Mouse (Mus musculus) G1E (cell line): ENCODE data around the gene Spty2d1. TPM values are rescaled to one million over a fixed set of nuclear protein-coding genes. Genes with fewer than 3 reads are reported as not detected.
"Not testable (repeated sequence)": the region's sequence is repeated elsewhere in the genome, so short reads cannot be mapped to it uniquely, and the experiment has no call there.

Source experiments
- ATAC-seq: 2 replicates; pipeline ENCODE4 v1.8.0; 2016; ENCODE audit warnings: mild to moderate bottlenecking; ENCODE audit not compliant: insufficient number of reproducible peaks, poor library complexity, low FRiP score, severe bottlenecking; ENCODE audit errors: extremely low read depth
- DNase-seq: peaks from one replicate; pipeline ENCODE4 v3.0.0; 2012; ENCODE audit warnings: low spot score
- H3K27me3 ChIP-seq: 2 replicates; pipeline ENCODE4 v1.6.1; 2012; ENCODE audit warnings: mild to moderate bottlenecking, low read length, inconsistent platforms; ENCODE audit not compliant: insufficient read depth
- H3K36me3 ChIP-seq: replicated peaks from 2 replicates; pipeline ENCODE3; 2012; ENCODE audit warnings: mild to moderate bottlenecking, inconsistent platforms
- H3K4me1 ChIP-seq: 2 replicates; pipeline ENCODE4 v1.6.1; 2012; ENCODE audit warnings: low read depth, low read length, inconsistent platforms, mixed read lengths; ENCODE audit not compliant: insufficient read depth
- H3K4me3 ChIP-seq: 2 replicates; pipeline ENCODE4 v1.5.1; 2012; ENCODE audit warnings: low read depth, mild to moderate bottlenecking, inconsistent platforms, low read length, moderate library complexity, mixed read lengths
- H3K9me3 ChIP-seq: replicated peaks from 2 replicates; pipeline ENCODE4 v1.6.1; 2012; ENCODE audit warnings: inconsistent platforms
- CTCF ChIP-seq: IDR thresholded peaks from 2 replicates; pipeline ENCODE4 v1.5.1; 2012; ENCODE audit warnings: low read depth, low read length, inconsistent platforms, mixed read lengths
- GATA1 ChIP-seq: IDR thresholded peaks from 2 replicates; pipeline ENCODE4 v1.6.1; 2012; ENCODE audit warnings: borderline replicate concordance, low read length, inconsistent platforms, mixed read lengths
- GATA2 ChIP-seq: IDR thresholded peaks from 2 replicates; pipeline ENCODE4 v1.6.1; 2012; ENCODE audit warnings: low read depth, low read length, inconsistent platforms, borderline replicate concordance
- POLR2AphosphoS5 ChIP-seq: IDR thresholded peaks from 2 replicates; pipeline ENCODE4 v1.6.1; 2012; ENCODE audit warnings: low read depth, low read length, inconsistent platforms; ENCODE audit not compliant: insufficient replicate concordance
- TAL1 ChIP-seq: conservative IDR thresholded peaks from 2 replicates; pipeline ENCODE4 v1.6.1; 2012; ENCODE audit warnings: low read depth, low read length, inconsistent platforms, mixed read lengths
- polyA plus RNA-seq: library from polyadenylated mRNA; stranded (reverse); fragments of >175 nt; gene quantifications from 2 replicates; pipeline ENCODE4 v1.2.3, GENCODE M21; 2012
- total RNA-seq, 2 experiments: library from RNA; stranded (forward) in 1 of 2; stranded (reverse) in 1 of 2; fragments of 200-1000 nt in 1 of 2; fragments of >200 nt in 1 of 2; fragmentation: Nextera tagmentation in 1 of 2; gene quantifications; 2 replicates each; pipeline ENCODE4 v1.2.3; 2014 to 2017

Spty2d1 gene
- total and polyA plus RNA-seq, 3 experiments = 6.7 to 36.4 (median 24.4) TPM

DNA sequence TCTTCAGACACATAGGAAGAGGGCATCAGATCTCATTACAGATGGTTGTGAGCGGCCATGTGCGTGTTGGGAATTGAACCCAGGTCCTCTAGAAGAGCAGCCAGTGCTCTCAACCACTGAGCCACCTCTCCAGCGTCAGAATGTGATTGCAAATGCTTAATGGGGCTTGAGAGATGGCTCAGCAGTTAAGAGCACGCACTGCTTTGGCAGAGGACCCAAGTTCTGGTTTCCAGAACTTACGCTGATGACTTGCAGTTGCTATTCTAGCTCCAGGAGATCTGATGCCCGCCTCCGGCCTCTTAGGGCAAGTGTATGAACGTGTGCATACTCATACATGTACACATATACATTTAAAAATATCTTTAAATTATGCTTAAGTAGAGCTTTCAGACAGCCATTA lies 27.2 kb upstream of the Spty2d1 start:
- H3K9me3 ChIP-seq = no peaks in the 10 kb centered on the region
- no peak overlapping the region for H3K4me3 ChIP-seq
- DNase-seq = no peak
- no peaks in the 10 kb centered on the region for H3K4me1 ChIP-seq
- no peak for ATAC-seq
- no peaks in the 10 kb centered on the region for H3K36me3 ChIP-seq
- peaks cover 40% of the 10 kb centered on the region for H3K27me3 ChIP-seq
- TF ChIP-seq CTCF = no peak
- TF ChIP-seq GATA2 = no peak
- TF ChIP-seq TAL1 = no peak
- no peak for TF ChIP-seq POLR2AphosphoS5
- no peak for TF ChIP-seq GATA1

DNA sequence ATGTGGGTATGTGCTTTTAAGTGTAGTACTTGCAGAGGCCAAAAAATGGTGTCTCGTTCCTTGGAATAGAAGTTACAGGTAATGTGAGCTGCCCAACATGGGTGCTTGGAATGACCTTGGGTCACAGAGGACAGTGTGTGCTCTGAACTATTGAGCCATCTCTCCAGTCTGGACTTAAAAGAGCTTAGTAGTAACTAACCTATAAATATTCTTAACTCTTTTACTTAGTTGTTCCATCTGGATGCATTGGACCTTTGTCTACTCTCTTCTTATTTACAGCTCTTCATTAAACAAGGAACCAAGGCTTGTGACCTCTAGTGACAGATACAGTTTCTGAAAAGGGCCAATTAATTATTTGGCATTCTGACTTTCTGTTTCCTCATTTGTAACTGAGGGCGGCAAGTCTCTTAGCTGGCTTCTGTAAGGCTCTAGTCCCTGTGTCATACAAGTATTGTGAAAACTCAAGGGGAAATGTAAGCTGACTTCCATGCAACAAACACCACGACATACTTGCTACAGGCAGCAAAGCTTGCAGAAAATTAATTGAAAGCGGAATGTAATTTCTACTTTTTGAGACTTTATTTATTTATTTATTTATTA lies 26.7 kb upstream of the Spty2d1 start:
- Histone ChIP-seq H3K27me3 (peaks cover 39% of the 10 kb centered on the region), H3K4me3 (no peak overlapping the region), H3K9me3 (no peaks in the 10 kb centered on the region), H3K36me3 (no peaks in the 10 kb centered on the region), H3K4me1 (no peaks in the 10 kb centered on the region)
- ATAC-seq (no peak), DNase-seq (no peak)
- TF ChIP-seq GATA2 (no peak), GATA1 (no peak), POLR2AphosphoS5 (no peak), CTCF (no peak)

- Histone ChIP-seq H3K9me3 (no peaks in the 10 kb centered on the region), H3K27me3 (peaks cover 41% of the 10 kb centered on the region), H3K4me1 (no peaks in the 10 kb centered on the region), H3K4me3 (no peak overlapping the region), H3K36me3 (no peaks in the 10 kb centered on the region)
- DNase-seq (no peak), ATAC-seq (no peak)
- TF ChIP-seq POLR2AphosphoS5 = no peak
- TF ChIP-seq TAL1 = no peak
Measured at GRCm38 (mm10) chr7:47031371-47031770, 23.2 kb upstream of the Spty2d1 start.

DNA sequence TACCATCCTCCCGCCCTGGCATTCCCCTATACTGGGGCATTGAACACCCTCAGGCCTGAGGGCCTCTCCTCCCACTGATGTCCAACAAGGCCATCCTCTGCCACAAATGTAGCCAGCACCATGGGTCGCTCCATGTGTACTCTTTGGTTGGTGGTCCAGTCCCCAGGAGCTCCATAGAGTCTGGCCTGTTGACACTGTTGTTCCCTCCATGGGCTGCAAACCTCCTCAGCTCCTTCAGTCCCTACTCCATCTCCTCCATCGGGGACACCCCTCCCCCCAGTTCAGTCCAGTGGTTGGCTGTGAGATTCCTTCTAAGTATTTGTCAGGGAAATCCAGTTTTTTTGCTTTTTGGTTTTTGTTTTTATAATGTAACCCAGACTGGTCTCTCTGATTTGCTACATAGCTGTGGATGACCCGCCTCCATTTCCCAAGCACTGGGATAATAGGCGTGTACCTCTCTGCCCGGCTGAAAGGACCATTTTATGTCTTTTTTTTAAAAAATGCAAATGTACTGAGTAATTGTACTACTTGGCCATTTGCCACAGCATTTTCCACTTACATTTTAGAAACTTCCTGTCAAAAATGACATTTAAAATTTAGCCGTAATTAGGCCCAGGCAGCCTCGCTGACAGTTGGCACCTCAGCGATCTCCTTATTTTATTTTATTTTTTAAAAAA lies 22.4 kb upstream of the Spty2d1 start:
- no peaks in the 10 kb centered on the region for H3K4me1 ChIP-seq
- H3K36me3 ChIP-seq = no peaks in the 10 kb centered on the region
- no peak overlapping the region for H3K4me3 ChIP-seq
- no peaks in the 10 kb centered on the region for H3K9me3 ChIP-seq
- ATAC-seq (no peak), DNase-seq (no peak)
- TF ChIP-seq TAL1 = no peak
- no peak for TF ChIP-seq GATA2
- TF ChIP-seq GATA1 = no peak
- no peak for TF ChIP-seq CTCF
- TF ChIP-seq POLR2AphosphoS5 = no peak
- peaks cover 41% of the 10 kb centered on the region for H3K27me3 ChIP-seq

- DNase-seq (no peak), ATAC-seq (no peak)
- H3K36me3 ChIP-seq = no peaks in the 10 kb centered on the region
- no peaks in the 10 kb centered on the region for H3K9me3 ChIP-seq
- no peak overlapping the region for H3K4me3 ChIP-seq
- no peak for TF ChIP-seq GATA2
- TF ChIP-seq CTCF = no peak
- TF ChIP-seq TAL1 = no peak
- TF ChIP-seq GATA1 = no peak
- peaks cover 46% of the 10 kb centered on the region for H3K27me3 ChIP-seq
- H3K4me1 ChIP-seq = no peaks in the 10 kb centered on the region
Measured at GRCm38 (mm10) chr7:47027520-47027919, 19.3 kb upstream of the Spty2d1 start.

DNA sequence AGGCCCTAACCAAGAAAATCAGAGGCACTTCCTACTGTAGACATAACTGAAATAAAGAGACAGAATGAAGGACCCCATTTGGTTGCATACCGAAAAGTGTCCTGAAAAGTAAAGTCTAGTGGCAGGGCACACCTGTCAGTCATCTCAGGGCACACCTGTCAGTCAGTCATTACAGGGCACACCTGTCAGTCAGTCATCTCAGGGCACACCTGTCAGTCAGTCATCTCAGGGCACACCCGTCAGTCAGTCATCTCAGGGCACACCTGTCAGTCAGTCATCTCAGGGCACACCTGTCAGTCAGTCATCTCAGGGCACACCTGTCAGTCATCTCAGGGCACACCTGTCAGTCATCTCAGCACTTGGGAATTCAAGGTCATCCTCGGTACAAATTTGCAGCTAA lies 18.7 kb upstream of the Spty2d1 start:
- not testable (repeated sequence) for ATAC-seq, H3K4me1 ChIP-seq, H3K4me3 ChIP-seq, H3K9me3 ChIP-seq, H3K36me3 ChIP-seq, DNase-seq
- H3K27me3 ChIP-seq = peaks cover 44% of the 10 kb centered on the region

DNA sequence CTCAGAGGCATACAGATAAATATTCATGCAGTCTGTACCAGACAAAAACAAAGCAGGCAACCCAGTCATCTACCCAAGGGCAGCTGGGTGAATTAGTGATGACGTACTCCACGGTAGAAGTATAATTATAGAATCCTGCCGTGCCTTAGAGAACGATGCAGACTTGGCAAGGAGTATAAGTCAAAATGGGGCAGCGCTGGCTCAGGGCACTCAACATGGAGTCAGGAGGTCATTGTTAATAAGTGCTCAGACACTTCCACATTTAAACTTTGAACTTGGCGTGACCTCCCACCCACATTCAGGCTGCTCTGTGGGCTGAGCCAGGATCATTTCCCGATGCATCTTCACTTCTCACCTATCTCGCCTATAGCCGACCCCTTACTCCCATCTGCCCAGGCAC lies 17.2 kb upstream of the Spty2d1 start:
- Histone ChIP-seq H3K36me3 (no peaks in the 10 kb centered on the region), H3K9me3 (no peaks in the 10 kb centered on the region), H3K27me3 (peaks cover 41% of the 10 kb centered on the region), H3K4me3 (no peak overlapping the region), H3K4me1 (no peaks in the 10 kb centered on the region)
- DNase-seq (no peak), ATAC-seq (no peak)
- TF ChIP-seq GATA1 (no peak), TAL1 (no peak), CTCF (no peak), POLR2AphosphoS5 (no peak), GATA2 (no peak)
